Mouse (Mus musculus): Measurements from ENCODE around the gene Cpb2. TPM values are rescaled to one million over a fixed set of nuclear protein-coding genes. Genes with fewer than 3 reads are reported as not detected.

Cpb2 gene
- total RNA-seq, 4 experiments from 2014 or later, result not detected

- no peak for DNase-seq (ENCODE audit: low spot score in 2 of 2)
Observed at GRCm38 (mm10) chr14:75246024-75247000, 4.2 kb downstream of the Cpb2 start.

DNA sequence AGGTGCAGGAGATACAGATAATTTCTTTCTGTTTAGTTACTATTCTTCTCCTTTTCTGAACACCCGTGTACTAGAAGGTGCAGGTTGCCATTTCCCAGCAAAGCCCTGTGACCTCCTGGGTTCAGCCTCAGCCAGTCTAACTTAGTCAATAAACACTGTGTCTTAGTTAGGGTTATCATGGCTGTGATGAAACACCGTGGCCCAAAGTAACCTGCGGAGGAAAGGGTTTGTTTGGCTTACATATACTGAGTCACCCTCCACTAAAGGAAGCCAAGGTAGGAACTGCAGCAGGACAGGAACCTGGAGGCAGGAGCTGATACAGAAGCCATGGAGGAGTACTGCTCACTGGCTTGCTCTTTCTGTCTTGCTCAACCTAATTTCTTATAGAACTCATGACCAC is 8.3 kb downstream of the Cpb2 start:
- DNase-seq (ENCODE audit: low spot score in 2 of 2), result no peak

DNA sequence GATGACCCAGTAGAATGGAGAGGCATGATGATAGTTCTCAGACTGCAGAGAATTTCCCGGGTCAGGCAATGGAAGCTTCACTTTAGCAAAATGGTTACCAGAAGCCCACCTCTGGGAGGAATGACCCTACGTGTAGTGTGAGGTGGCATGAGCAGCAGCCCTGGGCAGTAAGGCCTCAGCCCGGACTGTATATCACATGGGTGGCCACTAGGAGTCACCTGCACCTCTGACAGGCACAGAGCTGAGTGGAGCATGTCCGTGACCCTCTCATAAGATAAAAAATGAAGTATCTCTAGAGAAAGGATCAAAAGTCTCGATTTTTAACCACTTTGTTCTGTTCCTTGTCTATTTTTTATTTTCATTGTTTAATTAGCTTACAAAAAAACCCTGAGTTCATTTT is 14.4 kb downstream of the Cpb2 start:
- no peak for DNase-seq (ENCODE audit: low spot score in 2 of 2)

DNA sequence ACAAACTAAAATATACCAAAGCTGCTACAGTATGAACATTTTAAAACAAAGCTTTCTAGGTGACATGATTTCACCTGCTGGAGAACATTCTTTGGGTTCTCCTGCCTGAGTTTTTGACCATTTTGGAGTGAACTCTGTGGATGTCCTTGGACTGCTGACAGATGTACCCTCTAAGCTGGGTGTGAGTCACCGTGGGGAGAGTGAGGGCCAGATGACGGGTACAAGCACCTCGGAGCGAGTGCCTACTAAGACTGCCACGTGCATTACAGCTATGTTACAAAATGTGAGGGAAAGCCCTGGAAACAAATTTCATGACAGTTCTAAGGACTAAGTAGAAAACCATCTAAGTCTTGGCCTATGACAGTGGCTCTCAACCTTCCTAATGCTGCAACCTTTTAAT is 27.4 kb downstream of the Cpb2 start:
- no peak for DNase-seq (ENCODE audit: low spot score in 2 of 2)

- DNase-seq (ENCODE audit: low spot score in 2 of 2), result no peak
Observed at GRCm38 (mm10) chr14:75279716-75280115, 37.6 kb downstream of the Cpb2 start.

DNA sequence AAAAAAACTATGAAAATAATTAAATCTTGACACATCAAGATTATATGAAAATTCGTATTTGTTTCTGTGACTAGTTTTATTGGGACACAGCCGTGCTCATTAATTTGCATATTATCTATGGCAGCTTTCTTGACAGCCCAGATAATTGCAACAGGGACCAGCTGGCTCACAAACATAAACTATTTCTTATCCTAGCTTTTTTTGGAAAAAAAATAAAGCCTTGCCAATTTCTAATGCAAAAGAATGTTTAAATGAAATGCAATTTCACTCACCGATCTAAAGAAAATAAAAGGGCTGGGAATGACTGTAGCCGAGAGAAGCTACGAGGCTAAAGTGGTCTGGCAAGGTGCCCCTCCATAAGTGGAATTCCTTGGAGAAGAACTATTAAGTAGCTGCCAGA is 38.3 kb downstream of the Cpb2 start:
- DNase-seq (ENCODE audit: low spot score in 2 of 2), result no peak

DNA sequence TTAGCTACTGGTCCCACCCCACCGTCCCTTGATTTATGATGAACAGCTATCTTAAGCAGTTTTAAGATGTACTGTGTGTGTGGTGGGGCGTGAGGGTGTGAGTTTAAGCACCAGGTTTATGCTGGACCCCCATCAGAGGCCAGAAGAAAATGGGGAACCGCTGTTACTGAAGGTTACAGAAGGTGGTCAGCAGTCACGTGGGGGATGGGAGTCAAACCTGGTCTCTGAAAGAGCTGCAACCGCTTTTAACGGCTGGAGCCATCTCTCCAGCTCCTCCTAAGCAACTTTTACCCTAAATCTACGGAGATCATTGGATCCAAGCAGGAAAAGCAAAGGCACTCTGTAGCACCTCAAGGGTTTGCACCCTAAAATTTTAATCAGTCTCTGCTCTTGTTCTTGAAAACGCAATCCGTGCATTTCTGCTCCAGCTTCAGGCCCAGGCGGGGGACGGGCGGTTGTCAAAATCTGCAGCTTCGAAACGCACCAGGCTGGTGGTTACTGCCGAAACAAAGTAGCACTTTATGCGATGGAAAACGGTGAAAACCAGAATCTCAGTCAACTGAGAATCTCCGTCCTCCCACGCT is 41.6 kb downstream of the Cpb2 start:
- no peak for DNase-seq (ENCODE audit: low spot score in 2 of 2)

- DNase-seq (ENCODE audit: low spot score in 2 of 2), result peak; percentile 90 to 92
Observed at GRCm38 (mm10) chr14:75284193-75284915, 42.3 kb downstream of the Cpb2 start, which contains the start of gene Zc3h13. Zc3h13 (plus strand) TSS chr14:75284373.

DNA sequence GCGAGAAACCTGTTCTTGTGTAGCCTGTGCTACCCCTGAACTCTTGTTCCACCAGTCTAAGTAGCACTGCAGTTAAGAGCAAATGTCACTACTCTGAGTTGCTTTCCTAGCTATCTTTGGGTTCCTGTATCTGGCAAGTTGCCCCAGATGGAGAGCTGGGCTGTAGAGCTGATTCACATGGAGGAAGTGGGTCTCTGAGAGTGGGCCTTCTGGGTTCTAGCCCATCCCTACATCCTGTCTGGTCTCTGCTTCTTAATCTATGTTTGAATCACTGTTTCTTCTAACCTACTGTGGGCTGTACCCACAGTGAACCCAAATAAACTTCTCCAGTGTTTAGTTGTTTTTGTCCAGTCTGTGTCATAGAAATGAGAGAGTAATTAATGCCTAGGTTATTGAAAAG is 59.0 kb downstream of the Cpb2 start:
- no peak for DNase-seq (ENCODE audit: low spot score in 2 of 2)

GRCm38 (mm10) chr14:75303807-75304206 is 61.7 kb downstream of the Cpb2 start:
- no peak for DNase-seq (ENCODE audit: low spot score in 2 of 2)

DNA sequence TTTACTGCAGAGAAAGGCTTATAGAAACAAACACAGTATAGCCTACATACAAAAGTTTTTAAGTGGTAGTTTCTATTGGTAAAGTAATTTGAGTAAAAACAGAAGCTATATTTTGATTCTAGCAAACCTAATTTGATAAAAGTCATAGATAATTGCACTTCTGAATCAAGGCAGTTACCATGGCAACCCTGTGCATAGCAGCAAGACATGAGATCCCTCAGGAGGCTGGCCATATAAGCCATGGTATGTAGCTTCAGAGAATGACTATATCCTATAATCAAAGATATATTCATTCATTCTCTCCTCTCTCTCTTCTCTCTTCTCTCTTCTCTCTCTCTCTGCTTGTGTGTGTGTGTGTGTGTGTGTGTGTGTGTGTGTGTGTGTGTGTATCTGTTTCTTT is 65.8 kb downstream of the Cpb2 start:
- DNase-seq (ENCODE audit: low spot score in 2 of 2), result no peak

DNA sequence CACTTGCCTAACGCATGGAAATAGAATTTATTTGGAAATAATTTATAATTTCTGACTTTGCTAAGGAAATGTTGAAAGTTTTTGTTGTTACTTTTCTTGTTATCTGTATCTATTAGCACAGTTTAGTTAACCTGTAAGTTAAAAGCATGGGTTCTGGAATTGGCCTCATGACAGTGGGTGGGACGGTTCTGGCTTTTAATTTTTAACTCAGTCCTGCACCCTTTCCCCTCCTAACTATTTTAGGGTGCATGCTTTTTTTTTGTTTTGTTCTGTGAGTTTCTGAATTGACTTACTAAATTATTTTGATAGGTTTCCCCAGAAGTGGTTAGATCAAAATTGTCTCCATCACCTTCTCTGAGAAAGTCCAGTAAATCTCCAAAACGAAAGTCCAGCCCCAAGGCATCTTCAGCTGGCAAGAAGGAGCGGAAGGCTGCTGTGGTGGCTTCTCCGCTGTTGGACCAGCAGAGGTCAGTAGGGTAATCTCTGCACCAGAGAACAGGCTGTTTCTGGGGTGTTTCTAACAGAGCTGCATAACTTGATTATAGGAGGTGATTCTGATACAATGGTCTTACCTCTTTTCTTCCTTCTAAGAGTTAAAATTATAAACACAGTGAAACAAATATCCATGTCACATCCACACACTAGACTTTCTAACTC is 67.4 kb downstream of the Cpb2 start:
- DNase-seq (ENCODE audit: low spot score in 2 of 2), result no peak

DNA sequence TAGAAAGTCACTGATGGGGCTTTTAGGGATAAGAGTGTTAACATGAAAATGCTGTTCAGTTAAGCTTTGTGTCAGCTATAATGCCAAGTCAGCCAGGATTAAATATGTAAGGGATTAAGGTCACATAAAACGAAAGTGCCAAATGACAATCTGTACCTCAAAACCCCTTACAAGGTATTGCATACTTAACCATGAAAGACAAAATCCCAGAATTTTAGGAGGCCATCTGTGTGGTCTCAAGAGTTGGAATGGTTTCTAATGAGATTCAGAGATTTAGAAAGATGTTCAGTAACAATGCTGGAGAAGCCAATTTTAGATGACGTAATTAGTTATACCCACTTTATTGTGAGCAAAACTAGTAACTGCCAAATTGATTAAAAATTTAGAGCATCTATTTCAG is 72.4 kb downstream of the Cpb2 start:
- DNase-seq (ENCODE audit: low spot score in 2 of 2), result no peak

DNA sequence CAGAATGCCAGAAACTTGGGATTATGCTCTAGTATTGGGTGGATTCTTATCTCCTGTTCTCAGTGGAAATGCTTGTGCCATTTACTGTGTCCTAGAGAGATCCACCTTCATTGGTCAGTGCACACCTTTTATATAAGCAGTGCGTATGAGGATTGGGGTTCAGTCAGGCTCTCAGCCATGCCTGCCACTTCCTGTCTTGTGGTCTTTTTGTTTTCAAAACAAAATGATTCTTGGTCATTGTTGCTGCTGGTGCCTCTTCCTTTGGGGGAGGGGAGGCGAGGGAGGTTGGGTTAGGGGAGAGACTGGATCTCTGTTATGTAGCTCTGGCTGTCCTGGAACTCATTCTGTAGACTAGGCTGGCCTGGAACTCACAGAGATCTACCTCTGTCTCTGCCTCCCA is 76.6 kb downstream of the Cpb2 start:
- no peak for DNase-seq (ENCODE audit: low spot score in 2 of 2)

DNA sequence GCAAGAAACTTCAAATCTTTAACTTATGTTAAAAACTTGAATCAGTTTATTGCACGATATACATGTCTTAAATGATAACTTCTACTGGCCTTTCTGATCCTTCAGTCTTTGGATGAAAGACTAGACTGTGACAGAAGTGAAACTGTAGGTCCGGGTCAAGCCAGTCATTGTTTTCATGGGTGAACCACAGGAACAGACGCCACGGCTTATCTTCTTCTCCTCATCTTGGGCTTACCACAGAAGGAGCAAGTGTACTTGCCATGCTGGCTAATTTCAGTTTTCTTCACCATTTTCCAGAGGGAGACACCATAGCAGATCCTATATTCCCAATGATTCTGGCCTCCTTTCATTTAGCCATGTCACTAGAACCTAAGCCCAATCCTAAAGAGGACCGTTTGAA is 78.2 kb downstream of the Cpb2 start:
- no peak for DNase-seq (ENCODE audit: low spot score in 2 of 2)

DNA sequence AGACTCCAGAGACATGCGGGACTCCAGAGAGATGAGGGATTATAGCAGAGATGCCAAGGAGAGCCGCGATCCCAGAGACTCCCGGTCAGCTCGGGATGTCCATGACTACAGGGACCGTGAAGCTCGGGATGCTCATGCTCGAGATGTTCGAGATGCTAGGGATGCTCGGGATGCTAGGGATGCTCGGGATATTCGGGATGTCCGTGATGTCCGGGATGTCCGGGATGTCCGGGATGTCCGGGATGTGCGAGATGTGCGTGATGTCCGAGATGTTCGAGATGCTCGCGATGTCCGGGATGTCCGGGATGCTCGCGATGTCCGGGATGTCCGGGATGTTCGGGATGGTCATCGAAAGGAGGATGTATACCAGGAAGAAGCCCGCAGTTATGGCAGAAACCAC is 81.3 kb downstream of the Cpb2 start:
- DNase-seq (ENCODE audit: low spot score in 2 of 2), result no peak

GRCm38 (mm10) chr14:75328062-75328461 is 86.0 kb downstream of the Cpb2 start:
- DNase-seq (ENCODE audit: low spot score in 2 of 2), result no peak

DNA sequence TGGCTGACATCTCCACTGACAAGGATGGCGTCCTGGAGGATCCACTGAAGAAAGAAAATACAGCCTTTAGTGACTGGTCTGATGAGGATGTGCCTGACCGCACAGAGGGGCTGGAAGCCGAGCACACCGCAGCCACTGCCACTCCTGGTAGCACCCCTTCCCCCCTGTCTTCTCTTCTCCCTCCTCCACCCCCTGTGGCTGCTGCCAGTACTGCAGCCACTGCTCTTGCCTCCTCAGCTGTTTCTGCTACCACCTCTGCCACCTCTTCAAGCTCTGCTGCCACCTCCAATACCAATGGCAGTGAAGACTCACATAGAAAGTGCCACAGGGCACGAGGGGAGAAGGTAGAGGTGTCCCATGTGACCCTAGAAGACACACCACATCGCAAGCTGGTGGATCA is 88.5 kb downstream of the Cpb2 start:
- no peak for DNase-seq (ENCODE audit: low spot score in 2 of 2)

Data from gastrocnemius, adult 8-10 months (tissue).